Mouse (Mus musculus) embryo, embryonic 10.5 days (tissue): Measurements from ENCODE around the gene Adamts9.

ENCODE experiments used
- DNase-seq: peaks from one replicate; pipeline ENCODE4 v3.0.0-alpha.2; 2015; ENCODE audit warnings: low spot score

Gene Adamts9

DNA sequence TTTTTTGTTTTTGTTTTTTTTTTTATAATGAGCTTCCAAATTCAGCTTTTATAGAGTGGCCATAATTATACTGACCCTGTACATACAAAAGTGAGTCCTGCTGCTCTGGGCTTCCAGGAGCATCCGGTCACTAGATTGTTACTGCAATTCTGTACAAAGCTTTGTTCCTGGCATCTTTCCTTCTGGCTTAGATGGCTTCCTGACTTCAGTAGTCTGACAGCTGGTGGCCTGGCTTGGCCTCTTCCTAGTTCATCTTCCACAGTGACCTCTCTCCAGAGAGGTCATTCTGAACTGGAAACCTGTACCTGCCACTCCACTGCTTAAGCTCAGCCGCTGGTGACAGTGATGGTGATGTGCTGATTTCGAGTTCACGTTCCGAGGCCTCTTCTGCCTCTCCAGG is 217.2 kb downstream of the Adamts9 start:
- DNase-seq, result no peak

DNA sequence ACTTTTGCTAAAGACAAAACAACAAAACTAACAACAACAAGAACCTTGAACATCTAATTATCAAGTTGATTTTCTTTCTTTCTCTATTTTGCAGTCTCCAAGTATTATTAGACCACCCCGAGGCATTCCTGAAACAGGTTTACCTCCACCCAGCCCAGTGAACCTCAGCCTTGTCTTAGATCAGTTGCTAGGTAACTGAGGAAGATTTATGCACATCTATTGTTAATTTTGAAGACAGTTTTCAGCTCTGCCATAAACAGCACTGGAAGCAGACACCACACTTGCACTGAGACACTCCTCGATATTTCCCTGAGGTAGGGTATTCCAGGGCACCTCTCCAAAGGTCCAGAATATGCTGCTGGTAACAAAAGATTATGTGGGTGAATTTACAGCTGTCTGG is 218.9 kb downstream of the Adamts9 start:
- no peak for DNase-seq
